Mouse (Mus musculus) midbrain, embryonic 11.5 days (tissue): ENCODE data around the gene Arhgap25. TPM values are rescaled to one million over a fixed set of nuclear protein-coding genes. Genes with fewer than 3 reads are reported as not detected.

ENCODE experiments used
- ATAC-seq: fragments of 200-750 bp; cut with Nextera tagmentation; 2 replicates; pipeline ENCODE4 v1.8.0; 2017; ENCODE audit warnings: moderate TSS enrichment, moderate library complexity; ENCODE audit not compliant: low FRiP score
- DNase-seq: peaks from one replicate; pipeline ENCODE4 v3.0.0; 2015; ENCODE audit warnings: low spot score; ENCODE audit errors: missing footprints
- H3K27ac ChIP-seq: fragments of 300-500 bp; sonication (generic); 2 replicates; pipeline ENCODE4 v1.5.1; 2014; ENCODE audit warnings: low read depth, low read length
- H3K27me3 ChIP-seq: fragments of 300-500 bp; sonication (generic); 2 replicates; pipeline ENCODE4 v1.6.1; 2014; ENCODE audit warnings: mild to moderate bottlenecking, low read length, moderate library complexity, mixed read lengths; ENCODE audit not compliant: control insufficient read depth, insufficient read depth
- H3K36me3 ChIP-seq: fragments of 300-500 bp; sonication (generic); 2 replicates; pipeline ENCODE4 v1.6.1; 2014; ENCODE audit warnings: mild to moderate bottlenecking, low read length, moderate library complexity, mixed read lengths; ENCODE audit not compliant: control insufficient read depth, insufficient read depth
- H3K4me1 ChIP-seq: fragments of 300-500 bp; sonication (generic); 2 replicates; pipeline ENCODE4 v1.6.1; 2014; ENCODE audit warnings: low read length; ENCODE audit not compliant: control insufficient read depth, insufficient read depth
- H3K4me2 ChIP-seq: fragments of 300-500 bp; sonication (generic); 2 replicates; pipeline ENCODE4 v1.6.1; 2014; ENCODE audit warnings: mild to moderate bottlenecking, moderate library complexity
- H3K4me3 ChIP-seq: fragments of 300-500 bp; sonication (generic); 2 replicates; pipeline ENCODE4 v1.5.1; 2014; ENCODE audit warnings: low read depth, low read length
- H3K9ac ChIP-seq: fragments of 300-500 bp; sonication (generic); 2 replicates; pipeline ENCODE4 v1.6.1; 2014; ENCODE audit warnings: low read length
- H3K9me3 ChIP-seq: fragments of 300-500 bp; sonication (generic); 2 replicates; pipeline ENCODE4 v1.6.1; 2016; ENCODE audit warnings: low read length; ENCODE audit not compliant: control insufficient read depth
- WGBS: fragments of 180-500 bp; shearing (Covaris S2); extraction: QIAGEN DNeasy Blood & Tissue Kit; methylation state at CpG from one replicate; pipeline ENCODE4 v1.1.7; 2014; 5-methylcytosine and 5-hydroxymethylcytosine counted together
- polyA plus RNA-seq: library from polyadenylated mRNA; unstranded; fragments of >200 nt; fragmentation: Nextera tagmentation; extraction: Ambion mirVana; gene quantifications from 2 replicates; pipeline ENCODE4 v1.2.1, GENCODE M21; 2014

Arhgap25 gene
- polyA plus RNA-seq, 1 experiment from 2014 or later, result 1.7 TPM

DNA sequence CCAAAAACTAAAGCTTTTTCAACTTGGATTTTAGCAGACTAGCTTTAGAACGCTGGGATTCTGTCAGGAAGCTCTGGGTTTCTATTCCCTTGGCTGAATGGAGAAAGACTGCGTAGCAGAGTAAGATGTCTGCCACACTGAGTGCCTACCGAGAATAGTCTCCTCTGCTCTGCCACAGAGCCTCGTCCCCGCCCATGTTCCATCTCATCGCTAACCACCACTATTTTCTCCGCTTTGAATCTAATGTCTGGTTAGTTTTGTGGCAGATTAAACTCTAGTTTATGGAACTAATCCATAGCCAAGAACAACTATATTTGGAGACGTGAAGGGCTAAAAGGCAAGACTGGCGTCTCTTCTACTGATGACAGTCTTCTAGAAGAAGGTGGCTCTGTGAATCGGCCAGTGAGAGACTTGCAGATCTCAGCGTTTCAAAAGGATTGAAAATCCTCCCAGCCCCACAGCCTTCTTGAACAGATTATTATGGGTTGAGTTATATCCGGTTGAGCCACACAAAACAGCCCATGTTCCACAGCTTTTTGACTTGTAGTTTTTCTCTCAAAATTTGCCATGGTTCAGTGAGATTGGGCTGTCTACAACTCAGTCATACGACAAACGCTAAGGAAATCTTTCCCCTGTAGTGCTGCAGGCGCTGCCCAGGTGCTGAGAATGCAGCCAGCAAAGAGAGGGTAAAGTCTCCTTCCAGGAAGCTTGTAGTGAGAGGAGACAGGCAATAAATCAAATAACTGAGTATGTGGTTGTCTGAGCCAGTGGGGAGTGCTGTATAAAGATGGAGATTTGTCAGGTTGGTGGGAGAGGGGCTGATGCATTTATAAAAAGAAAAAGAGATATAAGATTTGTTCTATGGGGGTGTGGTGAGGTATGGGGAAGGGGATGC lies 5.6 kb upstream of the Arhgap25 start:
- 83% methylated on average over 15 of the region's 15 CpGs for WGBS
- no peak overlapping the region for H3K27ac ChIP-seq
- H3K4me3 ChIP-seq, result no peak overlapping the region
- H3K27me3 ChIP-seq, result no peaks in the 10 kb centered on the region
- no peaks in the 10 kb centered on the region for H3K4me1 ChIP-seq
- ATAC-seq, result no peak
- no peak overlapping the region for H3K4me2 ChIP-seq
- no peaks in the 10 kb centered on the region for H3K9me3 ChIP-seq
- DNase-seq, result no peak
- H3K36me3 ChIP-seq, result no peaks in the 10 kb centered on the region
- no peak overlapping the region for H3K9ac ChIP-seq

DNA sequence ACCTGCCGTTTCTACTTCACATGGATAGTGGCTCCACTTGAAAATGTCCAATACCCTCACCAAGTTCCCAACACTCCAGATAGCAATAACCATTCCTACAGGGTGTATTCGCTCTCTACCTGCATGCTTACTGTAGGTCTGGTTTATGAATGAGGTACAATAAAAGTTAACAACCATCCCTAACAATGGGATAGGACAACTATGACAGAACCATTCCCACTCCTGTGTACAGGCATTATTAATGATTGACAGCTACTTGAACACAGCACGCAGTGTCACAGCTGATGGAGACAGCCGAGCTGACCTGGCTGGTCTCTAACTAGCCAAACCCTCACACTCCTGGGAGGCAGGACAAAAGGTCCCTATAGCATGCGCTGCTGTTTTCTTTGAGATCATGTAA lies 4.6 kb upstream of the Arhgap25 start:
- Histone ChIP-seq H3K9ac (no peak overlapping the region), H3K4me1 (no peaks in the 10 kb centered on the region), H3K4me2 (no peak overlapping the region), H3K36me3 (no peaks in the 10 kb centered on the region), H3K27ac (no peak overlapping the region), H3K4me3 (no peak overlapping the region), H3K27me3 (no peaks in the 10 kb centered on the region), H3K9me3 (no peaks in the 10 kb centered on the region)
- WGBS, result 85% methylated on average over 5 of the region's 5 CpGs
- DNase-seq (no peak), ATAC-seq (no peak)

DNA sequence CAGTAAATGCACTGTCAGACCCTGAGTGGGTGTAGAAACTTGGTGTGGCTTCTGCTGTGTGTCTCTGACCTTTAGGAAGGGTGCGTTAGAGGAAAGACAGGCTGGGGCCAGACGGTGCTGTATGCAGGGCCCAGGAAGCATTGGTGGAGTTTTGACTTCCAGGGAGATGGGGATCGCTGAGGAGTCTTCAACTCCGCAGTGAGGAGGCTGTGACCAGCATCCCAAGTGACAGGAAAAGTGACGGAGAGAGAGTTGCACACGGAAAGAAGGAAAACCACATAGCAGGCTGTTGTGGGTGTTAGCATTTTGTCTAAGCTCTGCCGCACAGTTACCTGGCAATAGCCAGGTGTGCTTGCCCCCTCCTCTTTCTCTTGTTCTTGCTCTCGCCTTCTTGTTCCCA lies 3.2 kb upstream of the Arhgap25 start:
- 74% methylated on average over 8 of the region's 8 CpGs for WGBS
- Histone ChIP-seq H3K4me2 (no peak overlapping the region), H3K4me3 (no peak overlapping the region), H3K9me3 (no peaks in the 10 kb centered on the region), H3K4me1 (no peaks in the 10 kb centered on the region), H3K27ac (no peak overlapping the region), H3K27me3 (no peaks in the 10 kb centered on the region), H3K9ac (no peak overlapping the region), H3K36me3 (no peaks in the 10 kb centered on the region)
- no peak for ATAC-seq
- no peak for DNase-seq

DNA sequence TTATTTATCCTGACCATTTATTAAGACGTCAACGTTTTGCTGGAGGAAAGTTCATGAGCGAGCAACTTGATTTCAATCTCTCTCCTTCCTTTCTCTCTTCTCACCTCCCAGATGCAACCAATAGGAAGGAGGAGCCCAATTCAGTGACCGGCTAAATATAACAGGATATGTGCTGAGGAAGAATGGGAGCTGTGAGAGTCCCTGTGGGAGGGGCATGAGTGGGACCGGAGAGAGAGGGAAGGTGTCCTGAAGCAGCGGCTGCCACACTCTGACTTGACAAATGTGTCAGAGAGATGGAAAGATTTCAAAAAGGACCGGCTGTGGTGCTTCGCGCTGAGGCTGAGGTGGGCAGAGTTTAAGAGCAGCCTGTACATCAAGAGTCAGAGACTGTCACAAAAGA lies 2.6 kb upstream of the Arhgap25 start:
- WGBS, result 79% methylated on average over 9 of the region's 9 CpGs
- no peak overlapping the region for H3K4me3 ChIP-seq
- ATAC-seq, result no peak

DNA sequence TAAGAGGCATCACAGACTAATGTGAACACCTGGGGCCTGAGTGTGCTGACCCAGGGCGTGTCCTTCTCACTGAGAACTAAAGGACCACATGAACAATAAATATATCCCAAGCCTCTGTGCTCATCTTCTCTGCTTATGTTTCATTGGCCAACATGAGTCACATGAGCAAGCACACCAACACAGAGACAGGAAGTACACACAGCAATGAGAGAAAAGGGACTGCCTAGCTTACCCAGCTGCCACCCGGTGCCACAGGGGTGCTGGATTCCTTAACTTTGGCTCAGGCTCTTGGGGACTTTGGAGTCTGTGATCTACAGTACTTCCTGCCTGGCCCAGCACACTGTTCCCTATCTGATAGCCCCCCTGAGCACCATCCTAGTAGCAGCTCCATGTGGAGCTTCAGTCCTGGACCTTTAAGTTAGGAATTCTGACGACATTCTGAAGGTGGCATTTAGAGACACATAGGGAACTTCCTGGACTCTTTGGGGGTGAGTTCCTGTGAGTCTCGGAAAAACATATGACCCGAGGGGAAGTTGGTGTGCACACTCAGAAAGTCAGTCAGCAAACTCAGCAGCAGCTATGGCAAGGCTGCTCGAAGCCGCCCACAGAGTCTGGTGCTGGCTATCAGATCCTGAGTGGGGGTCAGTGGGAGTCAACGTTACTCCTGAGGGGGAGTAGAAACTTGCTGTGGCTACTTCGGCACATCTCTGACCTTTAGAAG lies 2.0 kb upstream of the Arhgap25 start:
- Histone ChIP-seq H3K4me2 (no peak overlapping the region), H3K27me3 (no peaks in the 10 kb centered on the region), H3K27ac (no peak overlapping the region), H3K4me1 (0 out of 2 replicates have a peak, but pooled peaks cover under 1% of the 10 kb centered on the region), H3K9ac (no peak overlapping the region), H3K9me3 (no peaks in the 10 kb centered on the region), H3K4me3 (no peak overlapping the region), H3K36me3 (no peaks in the 10 kb centered on the region)
- DNase-seq (no peak), ATAC-seq (no peak)
- 84% methylated on average over 9 of the region's 9 CpGs for WGBS

More for the DNA sequence above, 2.6 kb upstream of the Arhgap25 start:
- Histone ChIP-seq H3K4me1 (no peaks in the 10 kb centered on the region), H3K9me3 (no peaks in the 10 kb centered on the region), H3K36me3 (no peaks in the 10 kb centered on the region), H3K9ac (no peak overlapping the region), H3K27me3 (no peaks in the 10 kb centered on the region), H3K27ac (no peak overlapping the region), H3K4me2 (no peak overlapping the region)
- DNase-seq, result no peak

DNA sequence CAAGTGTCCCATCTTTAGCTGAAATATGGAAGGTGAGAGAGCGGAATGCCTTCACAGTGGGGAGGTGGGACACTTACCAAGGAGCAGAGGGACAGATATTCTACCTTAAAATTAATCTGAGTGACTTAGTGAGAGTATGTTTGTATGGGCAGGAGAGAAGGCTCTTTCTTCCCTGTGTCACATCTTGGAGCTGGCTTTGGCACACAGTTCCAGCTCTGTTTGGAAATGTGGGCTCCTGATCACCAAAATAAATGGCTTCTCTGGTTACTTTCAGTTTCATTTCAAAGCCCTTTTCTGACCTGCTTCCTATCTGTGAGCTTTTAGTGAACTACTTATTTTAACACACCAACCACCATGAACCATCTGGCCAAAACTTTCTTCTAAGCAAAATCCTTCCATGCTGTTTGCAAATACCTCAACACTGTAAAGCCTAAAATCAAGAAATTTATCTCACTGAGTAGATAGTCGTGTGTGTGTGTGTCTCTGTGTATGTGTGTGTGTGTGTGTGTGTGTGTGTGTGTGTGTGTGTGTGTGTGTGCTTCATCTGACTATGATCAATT lies 1.5 kb downstream of the Arhgap25 start:
- H3K27ac ChIP-seq, result no peak overlapping the region
- H3K27me3 ChIP-seq, result no peaks in the 10 kb centered on the region
- H3K4me3 ChIP-seq, result no peak overlapping the region
- 0 out of 2 replicates have a peak, but pooled peaks cover 2% of the 10 kb centered on the region for H3K4me1 ChIP-seq
- 90% methylated on average over 2 of the region's 2 CpGs for WGBS
- ATAC-seq (no peak), DNase-seq (no peak)
- no peak overlapping the region for H3K4me2 ChIP-seq
- H3K9me3 ChIP-seq, result no peaks in the 10 kb centered on the region
- no peak overlapping the region for H3K9ac ChIP-seq
- no peaks in the 10 kb centered on the region for H3K36me3 ChIP-seq

DNA sequence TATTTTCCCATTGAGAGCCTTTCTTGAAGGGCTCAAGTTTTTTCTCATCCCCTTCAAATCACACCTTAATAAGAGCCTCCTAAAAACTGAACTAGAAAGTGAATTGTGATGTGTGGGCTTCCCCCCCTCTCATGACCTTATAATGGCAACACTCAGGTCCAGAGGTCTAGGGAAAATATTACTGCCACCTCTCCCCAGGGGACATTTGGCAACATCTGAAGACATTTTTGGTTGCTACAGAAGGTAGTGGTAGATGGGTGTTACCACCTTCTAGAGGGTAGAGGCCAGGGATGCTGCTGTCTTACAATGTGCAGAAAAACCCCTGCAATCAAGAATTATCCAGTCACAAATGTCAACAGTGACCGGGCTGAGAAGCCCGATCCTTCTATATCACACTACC lies 2.7 kb downstream of the Arhgap25 start:
- Histone ChIP-seq H3K4me2 (no peak overlapping the region), H3K4me1 (0 out of 2 replicates have a peak, but pooled peaks cover 2% of the 10 kb centered on the region), H3K9ac (no peak overlapping the region), H3K4me3 (no peak overlapping the region), H3K27ac (no peak overlapping the region), H3K36me3 (no peaks in the 10 kb centered on the region), H3K27me3 (no peaks in the 10 kb centered on the region), H3K9me3 (no peaks in the 10 kb centered on the region)
- ATAC-seq (no peak), DNase-seq (no peak)
- WGBS, result 94% methylated on average over 2 of the region's 2 CpGs

DNA sequence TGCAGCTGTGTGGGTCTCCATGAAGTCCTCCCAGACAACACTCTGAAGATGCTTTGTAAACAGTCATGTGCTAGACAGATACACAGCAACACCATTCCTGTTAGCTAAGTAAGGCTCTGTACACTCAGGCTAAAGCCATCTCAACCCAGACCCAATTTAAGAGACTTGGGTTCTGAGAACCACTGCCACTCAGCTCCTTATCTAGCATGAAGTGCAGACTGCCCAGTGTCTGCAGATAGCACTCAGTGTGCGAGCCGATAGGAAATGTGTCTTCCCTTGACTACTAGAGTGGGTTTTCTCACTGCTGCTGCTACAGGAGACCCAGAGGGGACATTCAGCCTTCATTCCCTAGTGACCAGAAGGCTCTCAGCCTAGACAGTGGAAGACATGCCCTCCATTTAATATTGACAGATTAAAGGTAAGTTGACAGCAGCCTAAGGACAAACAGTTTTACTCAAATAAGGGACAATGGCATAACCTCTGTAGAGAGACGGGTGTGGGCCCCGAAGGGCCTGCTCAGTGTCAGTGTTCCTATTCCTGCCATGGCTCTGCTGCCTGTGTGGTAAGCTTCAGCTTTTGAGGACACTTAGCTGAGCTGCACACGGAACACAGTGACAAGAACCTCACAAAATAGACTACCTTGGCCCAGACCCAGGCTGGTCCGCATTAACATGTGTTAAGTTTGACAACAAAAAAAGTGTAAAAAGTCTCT lies 5.1 kb downstream of the Arhgap25 start:
- H3K27me3 ChIP-seq, result no peaks in the 10 kb centered on the region
- no peak overlapping the region for H3K27ac ChIP-seq
- no peak overlapping the region for H3K4me2 ChIP-seq
- no peaks in the 10 kb centered on the region for H3K36me3 ChIP-seq
- H3K4me3 ChIP-seq, result no peak overlapping the region
- WGBS, result 92% methylated on average over 6 of the region's 6 CpGs
- no peak overlapping the region for H3K9ac ChIP-seq
- H3K4me1 ChIP-seq, result peaks cover 2% of the 10 kb centered on the region; the same call in 1 of the 2 replicates
- DNase-seq (no peak), ATAC-seq (no peak)
- H3K9me3 ChIP-seq, result no peaks in the 10 kb centered on the region
